Mouse (Mus musculus) megakaryocyte, embryonic 14.5 days (primary cell): ENCODE measurements at regions not wholly inside any gene's neighbourhood (a gene's known extent, or its start where the extent isn't known, plus 50 kb on each side); places are given as distances from the start of the nearest gene placed in this dataset.

ENCODE experiments used
- FLI1 ChIP-seq: IDR thresholded peaks from 2 replicates; pipeline ENCODE4 v1.6.1; 2012; ENCODE audit warnings: low read length, inconsistent platforms, mixed read lengths
- GATA1 ChIP-seq: IDR thresholded peaks from 3 replicates; pipeline ENCODE4 v1.6.1; 2012; ENCODE audit warnings: mixed read lengths, low read length, inconsistent platforms, borderline replicate concordance

DNA sequence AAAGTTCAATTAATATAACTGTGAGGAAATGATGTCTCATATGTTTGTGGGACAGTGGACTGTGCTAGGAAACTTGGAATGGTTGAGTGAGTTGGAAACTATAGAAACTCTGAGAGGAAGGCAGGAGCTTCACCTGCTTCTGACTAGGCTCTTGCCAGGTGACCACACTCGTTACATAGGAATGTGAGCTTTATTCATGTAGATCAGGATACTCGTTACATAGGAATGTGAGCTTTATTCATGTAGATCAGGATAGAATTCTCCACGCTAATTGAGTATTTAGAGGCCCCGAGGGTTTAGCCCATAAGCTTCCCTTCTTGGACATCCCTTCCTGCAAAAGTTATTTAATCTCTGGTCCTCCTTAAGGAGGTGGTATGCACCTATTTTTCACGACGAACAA lies 101.9 kb downstream of the Gm9733 start:
- TF ChIP-seq GATA1 (no peak), FLI1 (no peak)
